Comparison of ENCODE assay signal across 24 mouse cellular contexts in the genomic region with DNA sequence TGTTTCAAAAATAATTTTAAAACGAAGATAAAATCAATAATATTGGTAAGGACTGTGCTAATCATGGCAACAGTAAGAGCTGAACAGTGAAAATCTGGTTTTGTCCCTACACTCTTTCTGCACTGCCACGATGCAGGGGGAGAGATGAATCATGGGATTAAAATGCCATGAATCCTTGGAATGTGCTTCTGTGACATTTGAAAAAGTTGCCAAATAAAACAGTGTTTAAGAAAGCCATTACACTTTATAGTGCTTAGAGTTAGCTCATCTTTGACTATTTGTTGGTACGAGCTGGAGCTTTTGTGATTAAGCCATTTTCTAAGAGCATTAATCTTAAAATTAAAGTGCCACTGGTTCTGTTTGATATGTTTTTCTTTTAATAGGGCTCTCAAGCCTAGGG.
DNase-seq lines count a peak whose midpoint lies in the region; ATAC-seq and TF ChIP-seq lines count a peak whose summit lies in the region.
"Had no signal": no experiment of that assay in that cellular context is flagged by ENCODE, and none has a peak within 500 bp of the region (broad histone marks: within the 10 kb centered on the region; RNA-seq: fewer than 3 reads in every experiment).

No protein-coding gene starts in this region.

- H3K4me1 ChIP-seq in kidney, adult 2 months (ENCODE audit: control insufficient read depth, insufficient read depth, low read length), result no peaks in the 10 kb centered on the region
- H3K4me1 ChIP-seq: heart, embryonic 12.5 days; heart, embryonic 15.5 days; hindbrain, embryonic 12.5 days; hindbrain, embryonic 15.5 days had no signal

- no peak for TF ChIP-seq CTCF in kidney, adult 2 months (conservative IDR thresholded peaks at IDR 0.05; ENCODE audit: insufficient read depth, insufficient read length, low read depth, low read length)

- DNase-seq in kidney, adult 2 months, result peak; percentile 6
- no peak for DNase-seq in kidney, postnatal 14 days
- DNase-seq in lung, postnatal 36 days, result peak; percentile 2
- no peak for DNase-seq in lung, adult 18-20 months
- peak; percentile 24 for DNase-seq in NIH3T3 (ENCODE audit: low read depth)
- DNase-seq in mesoderm, embryonic 11.5 days (ENCODE audit: low read depth, low spot score), result peak; percentile 12
- DNase-seq in gastrocnemius, postnatal 25 days, result no peak
- DNase-seq: adrenal gland, adult 8-10 months; adrenal gland, postnatal 25 days; cerebellum, adult 18-20 months; cerebellum, adult 9-10 months; cerebellum, postnatal 14 days; forebrain, postnatal 0 days; heart, adult 11 months; heart, postnatal 14 days; heart, postnatal 4 days had no signal

- WGBS in kidney, adult 2 months, result 56% methylated on average over 3 of the region's 3 CpGs

- ATAC-seq in cerebellum, adult (ENCODE audit: insufficient number of reproducible peaks, low FRiP score, low TSS enrichment), result no peak
- ATAC-seq: activated CD4-positive, CD25-positive, alpha-beta regulatory T cell, adult 4 months; forebrain, embryonic 14.5 days; forebrain, postnatal 0 days; intestine, postnatal 0 days had no signal

- no peak for TF ChIP-seq POLR2A in kidney, adult 2 months (IDR thresholded peaks at IDR 0.05; ENCODE audit: low read depth, low read length)

- H3K4me3 ChIP-seq in kidney, adult 2 months (ENCODE audit: insufficient read depth, low read depth, low read length), result no peak overlapping the region
- H3K4me3 ChIP-seq: heart, embryonic 12.5 days; heart, embryonic 15.5 days; hindbrain, embryonic 12.5 days; hindbrain, embryonic 15.5 days had no signal

- no peaks in the 10 kb centered on the region for H3K27me3 ChIP-seq in kidney, adult 2 months (replicated peaks; ENCODE audit: control insufficient read depth, insufficient read depth, low read length)
- H3K27me3 ChIP-seq: heart, embryonic 12.5 days; heart, embryonic 15.5 days; hindbrain, embryonic 12.5 days; hindbrain, embryonic 15.5 days had no signal

- no peak overlapping the region for H3K27ac ChIP-seq in kidney, adult 2 months (ENCODE audit: insufficient read depth, low read depth, low read length)
- H3K27ac ChIP-seq: heart, embryonic 15.5 days; hindbrain, embryonic 12.5 days; hindbrain, embryonic 15.5 days had no signal

- no peaks in the 10 kb centered on the region for H3K36me3 ChIP-seq in kidney, adult 2 months (ENCODE audit: control insufficient read depth, insufficient read depth, low read length)
- H3K36me3 ChIP-seq: heart, embryonic 12.5 days; heart, embryonic 15.5 days; hindbrain, embryonic 12.5 days; hindbrain, embryonic 15.5 days had no signal

Comparison
In these comparisons a context has a peak if more than half of its experiments do, and no peak if none do; other contexts are left out.
1. DNase-seq: peak in kidney, adult 2 months (single experiment), lung, postnatal 36 days (single experiment), NIH3T3 (single experiment) and mesoderm, embryonic 11.5 days (single experiment); none in kidney, postnatal 14 days (single experiment), lung, adult 18-20 months (0 of 2) and gastrocnemius, postnatal 25 days (single experiment).